Mouse (Mus musculus) liver, postnatal 0 days (tissue): ENCODE results near the gene Asprv1. TPM values are rescaled to one million over a fixed set of nuclear protein-coding genes. Genes with fewer than 3 reads are reported as not detected.

Source experiments
- ATAC-seq: fragments of 200-750 bp; cut with Nextera tagmentation; 2 replicates; pipeline ENCODE4 v1.8.0; 2017; ENCODE audit warnings: mild to moderate bottlenecking, moderate library complexity
- DNase-seq: peaks from one replicate; pipeline ENCODE4 v3.0.0-alpha.2; 2016
- H3K27ac ChIP-seq: fragments of 300-500 bp; sonication (generic); 2 replicates; pipeline ENCODE4 v1.5.1; 2014; ENCODE audit warnings: antibody characterized with exemption, moderate library complexity, mild to moderate bottlenecking, low read depth
- H3K27me3 ChIP-seq: fragments of 300-500 bp; sonication (generic); 2 replicates; pipeline ENCODE4 v1.6.1; 2014; ENCODE audit warnings: low read length, control low read depth, mixed read lengths; ENCODE audit not compliant: insufficient read depth
- H3K36me3 ChIP-seq: fragments of 300-500 bp; sonication (generic); replicated peaks from 2 replicates; pipeline ENCODE4 v1.6.1; 2014; ENCODE audit warnings: mild to moderate bottlenecking, control low read depth, low read length, moderate library complexity, mixed read lengths; ENCODE audit not compliant: insufficient read depth
- H3K4me1 ChIP-seq: fragments of 300-500 bp; sonication (generic); 2 replicates; pipeline ENCODE4 v1.6.1; 2014; ENCODE audit warnings: antibody characterized with exemption, mild to moderate bottlenecking, control low read depth; ENCODE audit not compliant: insufficient read depth
- H3K4me2 ChIP-seq: fragments of 300-500 bp; sonication (generic); 2 replicates; pipeline ENCODE4 v1.6.1; 2014; ENCODE audit warnings: low read depth, mild to moderate bottlenecking, low read length, moderate library complexity, mixed read lengths
- H3K4me3 ChIP-seq: fragments of 300-500 bp; sonication (generic); 2 replicates; pipeline ENCODE4 v1.5.1; 2014; ENCODE audit warnings: low read depth, low read length
- H3K9ac ChIP-seq: fragments of 300-500 bp; sonication (generic); replicated peaks from 2 replicates; pipeline ENCODE4 v1.6.1; 2014; ENCODE audit warnings: mild to moderate bottlenecking, moderate library complexity
- H3K9me3 ChIP-seq: fragments of 300-500 bp; sonication (generic); 2 replicates; pipeline ENCODE4 v1.6.1; 2016; ENCODE audit warnings: mild to moderate bottlenecking, control low read depth, low read length, mixed read lengths
- CTCF ChIP-seq: sonication (generic); IDR thresholded peaks from 2 replicates; pipeline ENCODE4 v1.5.1; 2016; ENCODE audit warnings: antibody characterized with exemption, low read depth
- EP300 ChIP-seq: IDR thresholded peaks from 2 replicates; pipeline ENCODE4 v1.6.1; 2016; ENCODE audit warnings: antibody characterized with exemption, low read depth, mild to moderate bottlenecking
- WGBS: fragments of 180-500 bp; shearing (Covaris S2); extraction: QIAGEN DNeasy Blood & Tissue Kit; methylation state at CpG from one replicate; pipeline ENCODE4 v1.1.7; 2014; ENCODE audit not compliant: insufficient replicate concordance; 5-methylcytosine and 5-hydroxymethylcytosine counted together
- polyA plus RNA-seq: library from polyadenylated mRNA; unstranded; fragments of >200 nt; fragmentation: Nextera tagmentation; extraction: Ambion mirVana; gene quantifications from 2 replicates; pipeline ENCODE4 v1.2.1, GENCODE M21; 2015

Gene Asprv1
- polyA plus RNA-seq, 1 experiment from 2014 or later, result 8.6 TPM

DNA sequence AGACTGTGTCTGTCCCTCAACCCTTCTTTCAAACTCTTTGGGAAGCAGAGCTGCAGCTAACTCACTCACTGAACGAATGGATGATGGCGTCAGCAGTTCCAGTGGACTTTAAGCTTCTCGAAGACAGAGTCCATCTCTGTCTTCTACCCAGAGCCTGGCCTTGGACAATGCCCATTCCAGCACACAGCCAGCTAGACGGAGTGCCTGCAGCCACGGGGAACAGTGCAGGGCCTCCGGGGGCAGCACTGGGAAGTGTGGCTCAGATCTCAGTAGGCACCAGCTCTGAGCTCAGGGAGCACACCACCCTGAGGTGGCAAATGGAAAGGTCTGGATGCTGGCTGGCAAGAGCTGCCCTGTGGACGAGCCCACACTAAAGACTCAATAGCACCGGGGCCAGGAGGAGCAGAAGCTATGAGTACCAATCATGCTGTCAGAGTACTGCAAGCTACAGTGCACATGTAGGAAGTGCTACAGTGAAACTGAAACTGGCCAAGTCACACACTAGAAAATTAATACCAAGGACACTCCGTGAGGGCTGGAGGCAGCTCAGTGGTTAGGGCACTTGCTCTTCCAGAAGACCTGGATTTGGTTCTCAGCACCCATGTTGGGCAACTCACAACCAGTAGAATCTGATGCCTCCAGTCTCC, 26.4 kb downstream of the Asprv1 start:
- H3K36me3 ChIP-seq, result peaks cover 84% of the 10 kb centered on the region
- H3K9ac ChIP-seq, result no peak overlapping the region; the same call in 1 of the 2 replicates
- H3K4me2 ChIP-seq, result no peak overlapping the region
- ATAC-seq, result peak; percentile 31; the same call in 1 of the 2 replicates
- H3K27ac ChIP-seq, result no peak overlapping the region
- TF ChIP-seq EP300, result no peak
- TF ChIP-seq CTCF, result peak; percentile 33; the same call in 1 of the 2 replicates
- no peaks in the 10 kb centered on the region for H3K27me3 ChIP-seq
- WGBS, result 74% methylated on average over 9 of the region's 9 CpGs
- H3K4me1 ChIP-seq, result peaks cover 5% of the 10 kb centered on the region
- DNase-seq, result peak; percentile 13
- no peak overlapping the region for H3K4me3 ChIP-seq
- H3K9me3 ChIP-seq, result no peaks in the 10 kb centered on the region

DNA sequence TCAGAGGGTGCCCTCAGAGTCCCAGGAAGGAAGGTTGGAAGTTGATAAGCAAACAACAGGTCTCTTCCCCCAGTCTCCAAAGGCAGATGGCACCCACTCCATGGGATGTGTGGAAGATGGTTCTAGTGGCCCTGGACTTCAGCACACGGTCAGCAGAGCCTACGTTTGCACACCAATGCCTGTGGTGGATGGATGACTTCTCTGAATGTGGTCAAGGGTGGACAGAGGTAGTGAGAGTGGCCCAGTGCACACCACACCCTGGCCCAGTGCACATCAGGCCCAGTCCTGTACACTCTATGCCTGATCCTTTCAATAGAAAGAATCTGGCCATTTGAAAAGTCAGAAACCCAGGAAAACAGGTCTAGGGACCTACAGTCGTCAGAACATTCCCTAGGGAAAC, 30.5 kb downstream of the Asprv1 start:
- WGBS, result 89% methylated on average over 3 of the region's 3 CpGs
- DNase-seq (no peak), ATAC-seq (no peak)
- TF ChIP-seq EP300 (no peak), CTCF (no peak)
- no peak overlapping the region for H3K4me3 ChIP-seq
- peaks cover 21% of the 10 kb centered on the region for H3K4me1 ChIP-seq
- H3K9ac ChIP-seq, result no peak overlapping the region
- H3K36me3 ChIP-seq, result peaks cover 77% of the 10 kb centered on the region
- H3K9me3 ChIP-seq, result no peaks in the 10 kb centered on the region
- H3K27ac ChIP-seq, result no peak overlapping the region
- H3K4me2 ChIP-seq, result no peak overlapping the region
- no peaks in the 10 kb centered on the region for H3K27me3 ChIP-seq

DNA sequence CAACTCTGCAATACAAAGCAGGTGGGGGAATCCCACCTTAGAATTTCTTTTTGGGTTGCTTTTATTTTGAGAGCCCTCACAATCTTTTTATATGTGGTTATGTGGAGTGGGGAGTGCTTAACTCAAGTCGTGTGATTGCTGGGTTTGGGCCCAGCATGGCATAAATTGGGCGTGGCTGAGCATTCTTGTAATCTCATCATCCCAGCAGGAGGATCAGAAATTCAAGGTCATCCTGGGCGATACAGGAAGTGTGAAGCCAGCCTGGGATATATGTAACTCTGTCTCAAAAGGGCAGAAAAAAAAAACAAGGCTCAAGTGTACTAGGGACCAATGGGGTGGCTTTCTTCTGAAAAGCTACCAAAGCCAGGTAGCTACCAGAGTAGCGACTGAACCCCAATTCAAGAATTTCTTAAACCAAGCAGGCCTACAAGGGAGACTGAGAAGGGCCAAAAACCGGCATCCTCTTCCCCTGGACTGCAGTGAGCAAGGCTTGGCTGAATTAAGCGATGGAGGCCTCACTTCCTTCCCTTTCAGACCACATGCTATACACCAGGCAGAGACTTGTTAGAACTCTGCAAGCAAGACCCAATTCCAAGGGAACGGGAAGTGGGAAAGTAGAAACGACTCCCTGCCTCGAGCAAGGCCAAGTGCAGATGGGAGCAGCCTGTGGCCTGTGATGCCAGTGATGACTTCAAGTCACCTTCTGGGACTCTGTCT, 32.4 kb downstream of the Asprv1 start:
- Histone ChIP-seq H3K9ac (peak overlapping the region; percentile 3; the same call in 1 of the 2 replicates), H3K36me3 (peaks cover 83% of the 10 kb centered on the region), H3K27ac (peak overlapping the region; percentile 84)

DNA sequence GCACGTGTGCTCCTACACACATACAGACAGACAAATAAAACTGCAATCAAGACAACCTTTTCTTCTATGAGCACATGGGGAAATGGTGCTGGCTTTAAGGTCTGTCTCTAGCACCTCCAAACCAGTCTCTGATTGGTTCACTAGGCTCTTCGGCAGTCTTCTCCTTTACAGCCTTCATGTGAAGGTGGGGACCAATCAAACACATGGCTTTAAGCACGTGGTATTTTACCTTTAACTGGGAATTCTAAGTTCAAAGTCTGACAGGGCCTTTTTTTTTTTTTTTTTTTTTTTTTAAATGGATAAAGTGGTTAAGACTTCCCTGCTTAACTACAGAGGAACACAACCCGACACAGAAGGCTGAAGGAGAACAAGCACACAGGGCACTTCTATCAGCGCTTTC, 37.1 kb downstream of the Asprv1 start:
- peaks cover 70% of the 10 kb centered on the region for H3K36me3 ChIP-seq
- H3K4me3 ChIP-seq, result peak overlapping the region; percentile 89
- H3K27ac ChIP-seq, result no peak overlapping the region
- peak overlapping the region; percentile 86 for H3K9ac ChIP-seq
- ATAC-seq, result no peak
- no peaks in the 10 kb centered on the region for H3K27me3 ChIP-seq
- TF ChIP-seq EP300, result no peak
- no peak for TF ChIP-seq CTCF
- no peak for DNase-seq
- peak overlapping the region; percentile 75 for H3K4me2 ChIP-seq
- H3K9me3 ChIP-seq, result no peaks in the 10 kb centered on the region
- WGBS, result 70% methylated on average over 5 of the region's 5 CpGs
- peaks cover 40% of the 10 kb centered on the region for H3K4me1 ChIP-seq

More for the DNA sequence above, 32.4 kb downstream of the Asprv1 start:
- Histone ChIP-seq H3K27me3 (no peaks in the 10 kb centered on the region), H3K4me2 (peak overlapping the region; percentile 34), H3K9me3 (no peaks in the 10 kb centered on the region), H3K4me3 (no peak overlapping the region), H3K4me1 (peaks cover 25% of the 10 kb centered on the region)
- ATAC-seq (peak; percentile 94), DNase-seq (peak; percentile 59)
- 41% methylated on average over 9 of the region's 9 CpGs for WGBS
- TF ChIP-seq CTCF (no peak), EP300 (peak; percentile 90)

GRCm38 (mm10) chr6:86665560-86666307, 37.8 kb downstream of the Asprv1 start:
- Histone ChIP-seq H3K27ac (peak overlapping the region; percentile 69), H3K9me3 (no peaks in the 10 kb centered on the region), H3K4me3 (peak overlapping the region; percentile 89), H3K9ac (peak overlapping the region; percentile 86), H3K27me3 (no peaks in the 10 kb centered on the region), H3K36me3 (peaks cover 68% of the 10 kb centered on the region), H3K4me1 (peaks cover 38% of the 10 kb centered on the region), H3K4me2 (peak overlapping the region; percentile 75)
- WGBS, result 51% methylated on average over 17 of the region's 17 CpGs
- no peak for DNase-seq
- TF ChIP-seq EP300 (no peak), CTCF (no peak)
- no peak for ATAC-seq

DNA sequence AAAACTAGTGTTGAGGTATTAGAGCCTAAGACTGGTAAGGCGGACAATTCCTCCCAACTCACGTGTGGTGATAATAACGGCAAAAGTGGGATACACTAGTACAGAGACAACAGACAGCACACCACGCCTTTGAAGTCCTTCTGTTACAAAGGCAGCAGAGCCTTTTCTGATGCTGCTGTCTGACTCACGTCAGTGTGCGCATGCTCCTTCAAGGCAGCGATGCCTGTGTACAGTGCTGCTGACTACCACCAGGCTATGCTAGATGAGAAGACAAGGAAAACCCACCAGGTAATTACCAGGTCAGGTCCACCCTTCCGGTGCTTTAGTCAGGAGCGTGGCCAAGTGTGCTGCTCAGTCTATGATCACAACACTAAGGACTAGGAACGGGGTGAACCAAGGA, 39.1 kb downstream of the Asprv1 start:
- no peaks in the 10 kb centered on the region for H3K9me3 ChIP-seq
- H3K27me3 ChIP-seq, result no peaks in the 10 kb centered on the region
- peak overlapping the region; percentile 75 for H3K4me2 ChIP-seq
- peak overlapping the region; percentile 89 for H3K4me3 ChIP-seq
- H3K9ac ChIP-seq, result peak overlapping the region; percentile 86
- TF ChIP-seq CTCF (no peak), EP300 (no peak)
- WGBS, result 89% methylated on average over 10 of the region's 10 CpGs
- peaks cover 32% of the 10 kb centered on the region for H3K4me1 ChIP-seq
- H3K27ac ChIP-seq, result peak overlapping the region; percentile 69; the same call in 1 of the 2 replicates
- ATAC-seq, result no peak
- no peak for DNase-seq
- peaks cover 63% of the 10 kb centered on the region for H3K36me3 ChIP-seq
